ENCODE assay signal across 23 mouse cellular contexts in the genomic region with DNA sequence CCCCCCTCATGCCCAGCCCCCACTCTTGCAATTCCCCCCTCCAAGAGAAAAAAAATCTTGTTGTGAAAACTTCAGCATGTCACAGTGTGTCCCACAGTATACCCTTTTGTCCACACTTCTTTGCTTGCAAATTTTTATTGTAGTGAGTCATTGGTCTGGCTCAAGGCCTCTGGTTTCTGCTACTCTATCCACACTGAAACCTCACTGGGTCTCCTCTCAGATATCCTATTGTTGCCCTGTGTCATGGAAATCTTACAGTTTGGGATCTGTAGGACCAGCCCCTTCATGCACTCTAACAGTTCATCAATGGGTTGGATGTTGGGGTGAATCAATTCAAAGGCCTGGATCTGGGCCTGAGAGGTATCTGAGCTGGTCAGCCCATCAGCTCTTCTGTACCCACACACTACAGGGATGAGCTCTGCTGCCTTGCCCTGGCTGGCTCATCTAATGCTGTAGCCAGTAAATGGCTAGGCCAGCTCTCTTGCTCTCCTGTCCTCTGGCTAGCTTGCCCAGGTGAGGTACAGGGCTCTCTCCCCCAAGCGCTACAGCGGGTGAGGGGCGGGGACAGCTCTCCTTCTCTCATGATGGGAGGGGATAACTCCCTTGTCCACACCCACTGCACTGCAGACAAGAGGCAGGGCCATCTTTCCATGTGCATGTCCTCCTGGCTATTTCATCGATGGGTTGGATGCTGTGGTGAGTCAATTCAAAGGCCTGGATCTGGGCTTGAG.
DNase-seq lines count a peak whose midpoint lies in the region; ATAC-seq and TF ChIP-seq lines count a peak whose summit lies in the region.
"Had no signal": no experiment of that assay in that cellular context is flagged by ENCODE, and none has a peak within 500 bp of the region (broad histone marks: within the 10 kb centered on the region; RNA-seq: fewer than 3 reads in every experiment).

No protein-coding gene starts in this region.

- 81% methylated on average over 4 of the region's 4 CpGs for WGBS in heart, embryonic 10.5 days
- WGBS in midbrain, embryonic 11.5 days, result 92% methylated on average over 4 of the region's 4 CpGs
- WGBS in midbrain, embryonic 15.5 days, result 88% methylated on average over 4 of the region's 4 CpGs
- WGBS in forebrain, embryonic 12.5 days, result 86% methylated on average over 4 of the region's 4 CpGs

- H3K4me2 ChIP-seq in midbrain, embryonic 11.5 days, result no peak overlapping the region
- no peak overlapping the region for H3K4me2 ChIP-seq in midbrain, embryonic 15.5 days
- peak overlapping the region; percentile 20 for H3K4me2 ChIP-seq in myocyte (ENCODE audit: low read depth)
- H3K4me2 ChIP-seq in forebrain, embryonic 12.5 days, result no peak overlapping the region
- H3K4me2 ChIP-seq: limb, embryonic 15.5 days; neural tube, embryonic 13.5 days had no signal

- no peaks in the 10 kb centered on the region for H3K27me3 ChIP-seq in heart, embryonic 10.5 days (ENCODE audit: insufficient read depth, poor library complexity, severe bottlenecking)
- H3K27me3 ChIP-seq in midbrain, embryonic 11.5 days (ENCODE audit: control insufficient read depth, insufficient read depth, low read length), result no peaks in the 10 kb centered on the region
- no peaks in the 10 kb centered on the region for H3K27me3 ChIP-seq in midbrain, embryonic 15.5 days (replicated peaks)
- H3K27me3 ChIP-seq in myocyte (ENCODE audit: control insufficient read depth, insufficient read depth, insufficient read length), result no peaks in the 10 kb centered on the region
- no peaks in the 10 kb centered on the region for H3K27me3 ChIP-seq in forebrain, embryonic 12.5 days
- H3K27me3 ChIP-seq: CH12.LX; limb, embryonic 15.5 days; neural tube, embryonic 13.5 days had no signal

- H3K4me3 ChIP-seq in heart, embryonic 10.5 days, result no peak overlapping the region
- H3K4me3 ChIP-seq in midbrain, embryonic 11.5 days (ENCODE audit: low read depth, low read length), result no peak overlapping the region
- no peak overlapping the region for H3K4me3 ChIP-seq in midbrain, embryonic 15.5 days
- no peak overlapping the region for H3K4me3 ChIP-seq in myocyte
- H3K4me3 ChIP-seq in forebrain, embryonic 12.5 days (replicated peaks), result no peak overlapping the region
- H3K4me3 ChIP-seq: erythroblast, embryonic 14.5 days; layer of hippocampus, adult 2 months; limb, embryonic 15.5 days; neural tube, embryonic 13.5 days had no signal

- H3K9me3 ChIP-seq in heart, embryonic 10.5 days, result no peaks in the 10 kb centered on the region
- no peaks in the 10 kb centered on the region for H3K9me3 ChIP-seq in midbrain, embryonic 11.5 days (ENCODE audit: control insufficient read depth, low read length)
- no peaks in the 10 kb centered on the region for H3K9me3 ChIP-seq in midbrain, embryonic 15.5 days
- H3K9me3 ChIP-seq in forebrain, embryonic 12.5 days, result no peaks in the 10 kb centered on the region
- H3K9me3 ChIP-seq: limb, embryonic 15.5 days; neural tube, embryonic 13.5 days had no signal

- no peaks in the 10 kb centered on the region for H3K36me3 ChIP-seq in heart, embryonic 10.5 days
- H3K36me3 ChIP-seq in midbrain, embryonic 11.5 days (ENCODE audit: control insufficient read depth, insufficient read depth, low read length), result no peaks in the 10 kb centered on the region
- H3K36me3 ChIP-seq in midbrain, embryonic 15.5 days (replicated peaks), result no peaks in the 10 kb centered on the region
- no peaks in the 10 kb centered on the region for H3K36me3 ChIP-seq in myocyte (ENCODE audit: control insufficient read depth, insufficient read depth)
- H3K36me3 ChIP-seq in forebrain, embryonic 12.5 days (replicated peaks), result no peaks in the 10 kb centered on the region
- H3K36me3 ChIP-seq: limb, embryonic 15.5 days; neural tube, embryonic 13.5 days had no signal

- TF ChIP-seq POLR2A in myocyte (IDR thresholded peaks at IDR 0.05; ENCODE audit: insufficient read length, low read depth), result no peak

- H3ac ChIP-seq in myocyte (ENCODE audit: control insufficient read depth, insufficient read length), result no peak overlapping the region

- no peak for DNase-seq in heart, embryonic 10.5 days (ENCODE audit: low spot score)
- DNase-seq in heart, adult 8-10 months (ENCODE audit: low spot score), result no peak
- DNase-seq in midbrain, embryonic 11.5 days (ENCODE audit: low spot score, missing footprints), result peak; percentile 21
- DNase-seq in R1 (ENCODE audit: low read depth, low spot score), result peak; percentile 32
- no peak for DNase-seq in embryo, embryonic 10 days (ENCODE audit: low spot score)
- DNase-seq: adrenal gland, postnatal 25 days; cerebellum, adult 11 months; embryo, embryonic 11 days; forebrain, postnatal 0 days; kidney, adult 8-10 months; kidney, postnatal 14 days; layer of hippocampus, postnatal 36 days; lung, adult 2 months; lung, postnatal 36 days; thymus, adult 2 months had no signal

- 0 out of 2 replicates have a peak overlapping the region, but pooled peaks have one; percentile 49 for H3K27ac ChIP-seq in heart, embryonic 10.5 days
- no peak overlapping the region for H3K27ac ChIP-seq in midbrain, embryonic 11.5 days (ENCODE audit: low read depth, low read length)
- no peak overlapping the region for H3K27ac ChIP-seq in midbrain, embryonic 15.5 days
- no peak overlapping the region for H3K27ac ChIP-seq in forebrain, embryonic 12.5 days
- H3K27ac ChIP-seq: layer of hippocampus, adult 2 months; limb, embryonic 15.5 days; neural tube, embryonic 13.5 days had no signal

- no peak for ATAC-seq in midbrain, embryonic 11.5 days (ENCODE audit: low FRiP score)
- ATAC-seq in midbrain, embryonic 15.5 days (replicated peaks), result no peak
- no peak for ATAC-seq in forebrain, embryonic 12.5 days (ENCODE audit: low FRiP score)
- ATAC-seq: forebrain, postnatal 0 days had no signal

- no peak overlapping the region for H3K9ac ChIP-seq in midbrain, embryonic 11.5 days (ENCODE audit: low read length)
- no peak overlapping the region for H3K9ac ChIP-seq in midbrain, embryonic 15.5 days
- H3K9ac ChIP-seq in forebrain, embryonic 12.5 days, result no peak overlapping the region
- H3K9ac ChIP-seq: forebrain, postnatal 0 days; limb, embryonic 15.5 days; neural tube, embryonic 13.5 days had no signal

- H3K4me1 ChIP-seq in heart, embryonic 10.5 days, result peaks cover 24% of the 10 kb centered on the region
- no peaks in the 10 kb centered on the region for H3K4me1 ChIP-seq in midbrain, embryonic 11.5 days (ENCODE audit: control insufficient read depth, insufficient read depth, low read length)
- H3K4me1 ChIP-seq in midbrain, embryonic 15.5 days, result no peaks in the 10 kb centered on the region
- H3K4me1 ChIP-seq in forebrain, embryonic 12.5 days, result peaks cover 5% of the 10 kb centered on the region; the same call in 1 of the 2 replicates

- H3K79me2 ChIP-seq in myocyte (ENCODE audit: control insufficient read depth, insufficient read depth), result no peaks in the 10 kb centered on the region

TF ChIP-seq in myocyte, 11 proteins besides CTCF, POLR2A, EP300 and RAD21:
- no peak for TF ChIP-seq TCF3 (IDR thresholded peaks at IDR 0.05; ENCODE audit: insufficient read length, low read depth)
- TF ChIP-seq E2F4 (IDR thresholded peaks at IDR 0.05; ENCODE audit: insufficient read depth), result no peak
- no peak for TF ChIP-seq SRF (IDR thresholded peaks at IDR 0.05; ENCODE audit: control insufficient read depth, insufficient read length, low read depth)
- TF ChIP-seq USF1 (IDR thresholded peaks at IDR 0.05; ENCODE audit: low read depth), result no peak
- TF ChIP-seq MYOD1 (IDR thresholded peaks at IDR 0.05; ENCODE audit: control insufficient read depth in 1 of 3, insufficient read length in 2 of 3, low read depth in 2 of 3), result no peak
- no peak for TF ChIP-seq MAX (IDR thresholded peaks at IDR 0.05; ENCODE audit: low read depth)
TF ChIP-seq in myocyte: peak in this region for 0.

Comparison
In these comparisons a context has a peak if more than half of its experiments do, and no peak if none do; other contexts are left out.
1. DNase-seq: peak in midbrain, embryonic 11.5 days (single experiment) and R1 (single experiment); none in heart, embryonic 10.5 days (single experiment), heart, adult 8-10 months (single experiment) and embryo, embryonic 10 days (single experiment).